In genomic region chr3:39666817-39667216, GRCm38 (mm10) we compare ENCODE assay signal across 24 mouse cellular contexts.
"Had no signal": no experiment of that assay in that cellular context is flagged by ENCODE, and none has a peak within 500 bp of the region (broad histone marks: within the 10 kb centered on the region; RNA-seq: fewer than 3 reads in every experiment).

No protein-coding gene starts in this region.

- DNase-seq: forebrain, postnatal 0 days; gastrocnemius, postnatal 14 days; gastrocnemius, postnatal 36 days; heart, adult 11 months; heart, adult 2 months; heart, postnatal 14 days; heart, postnatal 36 days; kidney, adult 11 months; kidney, adult 2 months; kidney, adult 9 months; kidney, postnatal 36 days; layer of hippocampus, adult 9-11 months; layer of hippocampus, postnatal 36 days; left cerebral cortex, postnatal 4 days had no signal

- H3K27me3 ChIP-seq: forebrain, embryonic 15.5 days; heart, embryonic 13.5 days; heart, embryonic 15.5 days; hindbrain, embryonic 13.5 days; hindbrain, embryonic 15.5 days; limb, embryonic 13.5 days; limb, embryonic 15.5 days had no signal

- H3K27ac ChIP-seq: forebrain, embryonic 15.5 days; heart, adult 2 months; heart, embryonic 13.5 days; heart, embryonic 15.5 days; hindbrain, embryonic 13.5 days; hindbrain, embryonic 15.5 days; hindbrain, postnatal 0 days; limb, embryonic 13.5 days; limb, embryonic 15.5 days had no signal

- H3K36me3 ChIP-seq: forebrain, embryonic 15.5 days; heart, embryonic 13.5 days; heart, embryonic 15.5 days; hindbrain, embryonic 13.5 days; hindbrain, embryonic 15.5 days; limb, embryonic 13.5 days; limb, embryonic 15.5 days had no signal

- H3K4me2 ChIP-seq: forebrain, embryonic 15.5 days; heart, embryonic 11.5 days; heart, embryonic 13.5 days; heart, embryonic 15.5 days; hindbrain, embryonic 13.5 days; hindbrain, embryonic 15.5 days; limb, embryonic 13.5 days; limb, embryonic 15.5 days had no signal

- H3K4me1 ChIP-seq: forebrain, embryonic 15.5 days; heart, embryonic 13.5 days; heart, embryonic 15.5 days; hindbrain, embryonic 13.5 days; hindbrain, embryonic 15.5 days; limb, embryonic 13.5 days; limb, embryonic 15.5 days had no signal

- H3K9me3 ChIP-seq: forebrain, embryonic 15.5 days; heart, embryonic 13.5 days; heart, embryonic 15.5 days; hindbrain, embryonic 13.5 days; hindbrain, embryonic 15.5 days; limb, embryonic 13.5 days had no signal

- H3K9ac ChIP-seq: forebrain, embryonic 15.5 days; forebrain, postnatal 0 days; heart, embryonic 13.5 days; heart, embryonic 15.5 days; hindbrain, embryonic 13.5 days; hindbrain, embryonic 15.5 days; limb, embryonic 13.5 days; limb, embryonic 15.5 days had no signal

- ATAC-seq: forebrain, embryonic 15.5 days; forebrain, postnatal 0 days; hindbrain, postnatal 0 days; intestine, embryonic 16.5 days had no signal

- H3K4me3 ChIP-seq: forebrain, embryonic 15.5 days; heart, adult 2 months; heart, embryonic 13.5 days; heart, embryonic 15.5 days; hindbrain, embryonic 13.5 days; hindbrain, embryonic 15.5 days; limb, embryonic 13.5 days; limb, embryonic 15.5 days had no signal
